8 mouse cellular contexts compared by ENCODE assay signal in the genomic region with DNA sequence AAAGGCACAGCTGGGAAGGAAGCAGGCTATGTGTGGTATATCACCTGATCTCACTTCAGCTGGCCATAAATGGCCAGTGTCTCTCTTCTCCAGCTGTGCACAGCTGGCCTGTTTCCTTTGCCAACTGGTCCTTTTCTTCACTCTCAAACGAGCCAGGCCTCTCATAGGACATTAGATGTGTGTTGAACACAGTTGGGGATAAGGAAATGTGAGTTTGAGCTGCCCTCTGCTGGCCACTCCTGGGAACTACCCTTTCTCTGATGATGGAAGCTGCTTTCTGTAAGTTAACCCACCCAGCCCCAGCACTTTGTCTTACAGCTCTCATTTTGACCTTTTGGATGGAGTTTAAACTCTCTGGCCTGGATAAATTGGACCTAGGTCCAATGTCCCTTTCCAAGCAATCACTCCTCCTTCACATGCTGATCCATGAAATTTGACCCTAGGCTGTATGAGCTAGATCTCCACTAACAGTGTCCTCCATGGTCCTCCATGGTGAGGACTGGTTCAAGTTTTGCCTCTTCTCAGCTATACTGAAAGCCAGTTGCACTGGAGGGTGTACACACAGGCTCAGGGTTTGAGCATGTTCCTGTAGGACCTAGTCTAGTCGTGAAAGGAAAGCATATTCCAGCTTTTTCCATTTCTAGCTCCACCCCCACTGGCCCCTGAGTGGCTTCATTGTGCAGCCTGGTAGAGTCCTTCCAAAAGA. TPM values are rescaled to one million over a fixed set of nuclear protein-coding genes. Genes with fewer than 3 reads are reported as not detected.
A peak's percentile ranks its signal among the peaks of the same experiment; 100 is the strongest.
DNase-seq lines count a peak whose midpoint lies in the region; ATAC-seq lines count a peak whose summit lies in the region.

No protein-coding gene starts in this region.

- no peak overlapping the region for H3K9ac ChIP-seq in intestine, embryonic 16.5 days (ENCODE audit: low read depth, low read length)
- H3K9ac ChIP-seq in midbrain, embryonic 13.5 days (replicated peaks) = no peak overlapping the region

- H3K27me3 ChIP-seq in intestine, embryonic 16.5 days (replicated peaks; ENCODE audit: control insufficient read depth, insufficient read depth, low read length) = no peaks in the 10 kb centered on the region
- no peaks in the 10 kb centered on the region for H3K27me3 ChIP-seq in midbrain, embryonic 13.5 days

- no peaks in the 10 kb centered on the region for H3K9me3 ChIP-seq in intestine, embryonic 16.5 days (ENCODE audit: control insufficient read depth, low read length)
- no peaks in the 10 kb centered on the region for H3K9me3 ChIP-seq in midbrain, embryonic 13.5 days

- ATAC-seq in intestine, embryonic 16.5 days = peak; percentile 34
- ATAC-seq in midbrain, embryonic 13.5 days = peak; percentile 86

- peak overlapping the region; percentile 83; the same call in 1 of the 2 replicates for H3K27ac ChIP-seq in intestine, embryonic 16.5 days (ENCODE audit: low read length)
- no peak overlapping the region for H3K27ac ChIP-seq in midbrain, embryonic 13.5 days

- intact Hi-C loops in left cerebral cortex, postnatal 25 days (cut with DNase I) = loop anchor here (1.0 to 10.0 kb wide), 4 partner anchors 105 to 281 kb away; a partner anchor contains a TSS

- WGBS in intestine, embryonic 16.5 days = 9% methylated on average over 2 of the region's 2 CpGs
- 4% methylated on average over 2 of the region's 2 CpGs for WGBS in midbrain, embryonic 13.5 days

- peak; percentile 61 for DNase-seq in 3134 (ENCODE audit: extremely low read depth, insufficient read length, low spot score)
- peak; percentile 89 for DNase-seq in adrenal gland, postnatal 10 days
- DNase-seq in embryo, embryonic 9.5 days (ENCODE audit: extremely low spot score) = peak; percentile 88
- DNase-seq in gastrocnemius, postnatal 4 days (ENCODE audit: low spot score in 2 of 2) = peak; percentile 66 to 86
- DNase-seq in left cerebral cortex, postnatal 25 days (ENCODE audit: low spot score in 2 of 2) = peak; percentile 91 to 97
- peak; percentile 56 for DNase-seq in spleen, adult 12 weeks (ENCODE audit: low spot score)

- no peak overlapping the region for H3K4me2 ChIP-seq in intestine, embryonic 16.5 days (ENCODE audit: low read depth, low read length)
- H3K4me2 ChIP-seq in midbrain, embryonic 13.5 days (replicated peaks) = no peak overlapping the region

- no peak overlapping the region for H3K4me3 ChIP-seq in intestine, embryonic 16.5 days (ENCODE audit: low read length)
- H3K4me3 ChIP-seq in midbrain, embryonic 13.5 days (replicated peaks) = no peak overlapping the region

- peaks cover 28% of the 10 kb centered on the region for H3K4me1 ChIP-seq in intestine, embryonic 16.5 days (ENCODE audit: control insufficient read depth, insufficient read depth, low read length)
- peaks cover 11% of the 10 kb centered on the region for H3K4me1 ChIP-seq in midbrain, embryonic 13.5 days (replicated peaks)

- H3K36me3 ChIP-seq in intestine, embryonic 16.5 days (ENCODE audit: control insufficient read depth, insufficient read depth, low read length) = no peaks in the 10 kb centered on the region
- H3K36me3 ChIP-seq in midbrain, embryonic 13.5 days = no peaks in the 10 kb centered on the region

RNA-seq across cellular contexts. Expression of a gene that starts 13.0 kb away (rescaled TPM):
- total RNA-seq in adrenal gland, postnatal 10 days (2021) = not detected
- not detected for total RNA-seq in gastrocnemius, postnatal 4 days (2021)
- polyA plus RNA-seq in intestine, embryonic 16.5 days (2015; fragmentation: Nextera tagmentation; extraction: Ambion mirVana) = 274 and 322 TPM in 2 replicates
- total RNA-seq in left cerebral cortex, postnatal 25 days (2021) = not detected
- polyA plus RNA-seq in midbrain, embryonic 13.5 days (2015; fragmentation: Nextera tagmentation; extraction: Ambion mirVana) = 0.36 TPM in 1 of 2 replicates, not detected in the other

RNA-seq across cellular contexts. Expression of a gene that starts 31.6 kb away (rescaled TPM):
- total RNA-seq in adrenal gland, postnatal 10 days (2021) = 10 to 100 TPM; 30.1 to 32.3 TPM
- 10 to 100 TPM; 49.2 to 51.0 TPM for total RNA-seq in gastrocnemius, postnatal 4 days (2021)
- 168 and 171 TPM in 2 replicates for polyA plus RNA-seq in intestine, embryonic 16.5 days (2015; fragmentation: Nextera tagmentation; extraction: Ambion mirVana)
- 100 to 1,000 TPM; 234 to 260 TPM for total RNA-seq in left cerebral cortex, postnatal 25 days (2021)
- polyA plus RNA-seq in midbrain, embryonic 13.5 days (2015; fragmentation: Nextera tagmentation; extraction: Ambion mirVana) = 236 and 245 TPM in 2 replicates

Comparison
In these comparisons a context has a peak if more than half of its experiments do, and no peak if none do; other contexts are left out.
1. RNA of a gene that starts 31.6 kb away (total RNA-seq): 234 to 260 TPM in left cerebral cortex, postnatal 25 days; 49.2 to 51.0 TPM in gastrocnemius, postnatal 4 days and 30.1 to 32.3 TPM in adrenal gland, postnatal 10 days; every median in the first group is over 4 times any median in the second.
2. Peak in every context shown above with its lines, with median percentiles within 50 percentile points of each other: DNase-seq.